11 mouse cellular contexts compared by ENCODE assay signal in genomic region chr6:42372001-42372400, GRCm38 (mm10). TPM values are rescaled to one million over a fixed set of nuclear protein-coding genes. Genes with fewer than 3 reads are reported as not detected.
A peak's percentile ranks its signal among the peaks of the same experiment; 100 is the strongest.
DNase-seq lines count a peak whose midpoint lies in the region; ATAC-seq lines count a peak whose summit lies in the region.
"Had no signal": no experiment of that assay in that cellular context is flagged by ENCODE, and none has a peak within 500 bp of the region (broad histone marks: within the 10 kb centered on the region; RNA-seq: fewer than 3 reads in every experiment).

No protein-coding gene starts in this region.

- peak overlapping the region; percentile 97 for H3K4me2 ChIP-seq in heart, embryonic 12.5 days
- no peak overlapping the region for H3K4me2 ChIP-seq in midbrain, embryonic 15.5 days
- no peak overlapping the region for H3K4me2 ChIP-seq in midbrain, embryonic 14.5 days (ENCODE audit: low read length)
- H3K4me2 ChIP-seq in intestine, embryonic 16.5 days (ENCODE audit: low read depth, low read length): peak overlapping the region; percentile 77
- H3K4me2 ChIP-seq in stomach, embryonic 14.5 days (replicated peaks; ENCODE audit: low read depth, low read length): peak overlapping the region; percentile 65

- no peaks in the 10 kb centered on the region for H3K36me3 ChIP-seq in heart, embryonic 12.5 days
- H3K36me3 ChIP-seq in midbrain, embryonic 15.5 days (replicated peaks): no peaks in the 10 kb centered on the region
- H3K36me3 ChIP-seq in midbrain, embryonic 14.5 days (ENCODE audit: control insufficient read depth, insufficient read depth, low read length): no peaks in the 10 kb centered on the region
- H3K36me3 ChIP-seq in intestine, embryonic 16.5 days (ENCODE audit: control insufficient read depth, insufficient read depth, low read length): no peaks in the 10 kb centered on the region
- no peaks in the 10 kb centered on the region for H3K36me3 ChIP-seq in stomach, embryonic 14.5 days (ENCODE audit: control insufficient read depth, insufficient read depth, low read length)

- 8% methylated on average over 3 of the region's 3 CpGs for WGBS in heart, embryonic 12.5 days
- WGBS in midbrain, embryonic 15.5 days: 6% methylated on average over 3 of the region's 3 CpGs
- 8% methylated on average over 3 of the region's 3 CpGs for WGBS in midbrain, embryonic 14.5 days
- 30% methylated on average over 3 of the region's 3 CpGs for WGBS in intestine, embryonic 16.5 days
- WGBS in stomach, embryonic 14.5 days: 13% methylated on average over 3 of the region's 3 CpGs

- H3K4me3 ChIP-seq in heart, embryonic 12.5 days: no peak overlapping the region
- H3K4me3 ChIP-seq in midbrain, embryonic 15.5 days: no peak overlapping the region
- H3K4me3 ChIP-seq in midbrain, embryonic 14.5 days (replicated peaks; ENCODE audit: low read depth, low read length): no peak overlapping the region
- peak overlapping the region; percentile 58 for H3K4me3 ChIP-seq in intestine, embryonic 16.5 days (ENCODE audit: low read length)
- peak overlapping the region; percentile 43; the same call in 1 of the 2 replicates for H3K4me3 ChIP-seq in stomach, embryonic 14.5 days (ENCODE audit: low read depth, low read length)

- H3K4me1 ChIP-seq in heart, embryonic 12.5 days (replicated peaks): peaks cover 66% of the 10 kb centered on the region
- H3K4me1 ChIP-seq in midbrain, embryonic 15.5 days: peaks cover 14% of the 10 kb centered on the region
- H3K4me1 ChIP-seq in midbrain, embryonic 14.5 days (ENCODE audit: control insufficient read depth, insufficient read depth, low read length): peaks cover 13% of the 10 kb centered on the region
- H3K4me1 ChIP-seq in intestine, embryonic 16.5 days (ENCODE audit: control insufficient read depth, insufficient read depth, low read length): peaks cover 20% of the 10 kb centered on the region
- H3K4me1 ChIP-seq in stomach, embryonic 14.5 days (ENCODE audit: control insufficient read depth, insufficient read depth, low read length): peaks cover 30% of the 10 kb centered on the region

- H3K9me3 ChIP-seq in heart, embryonic 12.5 days (replicated peaks): no peaks in the 10 kb centered on the region
- H3K9me3 ChIP-seq in midbrain, embryonic 15.5 days: no peaks in the 10 kb centered on the region
- no peaks in the 10 kb centered on the region for H3K9me3 ChIP-seq in midbrain, embryonic 14.5 days (ENCODE audit: control insufficient read depth, low read length)
- no peaks in the 10 kb centered on the region for H3K9me3 ChIP-seq in intestine, embryonic 16.5 days (ENCODE audit: control insufficient read depth, low read length)
- no peaks in the 10 kb centered on the region for H3K9me3 ChIP-seq in stomach, embryonic 14.5 days (ENCODE audit: control insufficient read depth, low read depth, low read length)

- ATAC-seq in heart, embryonic 12.5 days (ENCODE audit: insufficient number of reproducible peaks, low FRiP score): no peak
- ATAC-seq in midbrain, embryonic 15.5 days (replicated peaks): peak; percentile 8; the same call in 1 of the 2 replicates
- ATAC-seq in midbrain, embryonic 14.5 days (ENCODE audit: low FRiP score, low TSS enrichment): no peak
- ATAC-seq in intestine, embryonic 16.5 days: 0 out of 2 replicates have a peak, but pooled peaks have one; percentile 1
- ATAC-seq in stomach, embryonic 14.5 days (ENCODE audit: insufficient number of reproducible peaks, insufficient read depth, low FRiP score, low read depth): no peak

- DNase-seq in heart, adult 8-10 months (ENCODE audit: low spot score): no peak
- DNase-seq in midbrain, embryonic 14.5 days: no peak
- no peak for DNase-seq in gastrocnemius, postnatal 25 days
- DNase-seq in thymus, postnatal 14 days: no peak
- DNase-seq: gastrocnemius, postnatal 10 days; layer of hippocampus, postnatal 36 days had no signal

- H3K27me3 ChIP-seq in heart, embryonic 12.5 days (replicated peaks): no peaks in the 10 kb centered on the region
- H3K27me3 ChIP-seq in midbrain, embryonic 15.5 days (replicated peaks): 0 out of 2 replicates have a peak, but pooled peaks cover 7% of the 10 kb centered on the region
- 0 out of 2 replicates have a peak, but pooled peaks cover 5% of the 10 kb centered on the region for H3K27me3 ChIP-seq in midbrain, embryonic 14.5 days (ENCODE audit: control insufficient read depth, insufficient read depth, low read length)
- H3K27me3 ChIP-seq in intestine, embryonic 16.5 days (replicated peaks; ENCODE audit: control insufficient read depth, insufficient read depth, low read length): no peaks in the 10 kb centered on the region
- no peaks in the 10 kb centered on the region for H3K27me3 ChIP-seq in stomach, embryonic 14.5 days (ENCODE audit: control insufficient read depth, insufficient read depth, low read length)
- H3K27me3 ChIP-seq: CH12.LX had no signal

- no peak overlapping the region for H3K27ac ChIP-seq in heart, embryonic 12.5 days (ENCODE audit: poor library complexity, severe bottlenecking)
- no peak overlapping the region for H3K27ac ChIP-seq in midbrain, embryonic 15.5 days
- H3K27ac ChIP-seq in midbrain, embryonic 14.5 days (replicated peaks; ENCODE audit: low read depth, low read length): no peak overlapping the region
- H3K27ac ChIP-seq in intestine, embryonic 16.5 days (ENCODE audit: low read length): no peak overlapping the region
- H3K27ac ChIP-seq in stomach, embryonic 14.5 days (ENCODE audit: low read length): peak overlapping the region; percentile 39; the same call in 1 of the 2 replicates

- H3K9ac ChIP-seq in heart, embryonic 12.5 days: no peak overlapping the region; the same call in 1 of the 2 replicates
- no peak overlapping the region for H3K9ac ChIP-seq in midbrain, embryonic 15.5 days
- no peak overlapping the region for H3K9ac ChIP-seq in midbrain, embryonic 14.5 days (replicated peaks; ENCODE audit: low read length)
- peak overlapping the region; percentile 73; the same call in 1 of the 2 replicates for H3K9ac ChIP-seq in intestine, embryonic 16.5 days (ENCODE audit: low read depth, low read length)
- H3K9ac ChIP-seq in stomach, embryonic 14.5 days (replicated peaks; ENCODE audit: low read depth, low read length): peak overlapping the region; percentile 10; the same call in 1 of the 2 replicates

RNA-seq across cellular contexts. Expression of gene Epha1, which starts 1.1 kb away (rescaled TPM):
- 4.7 and 5.5 TPM in 2 replicates for polyA plus RNA-seq in heart, embryonic 12.5 days (2016; fragmentation: Nextera tagmentation; extraction: Ambion mirVana)
- under 1 TPM; 0.19 to 0.37 (median 0.27) TPM for total RNA-seq in heart, adult 8-10 months (2022)
- polyA plus RNA-seq in midbrain, embryonic 15.5 days (2015; fragmentation: Nextera tagmentation; extraction: Ambion mirVana): 0.37 and 0.43 TPM in 2 replicates
- 0.09 and 0.14 TPM in 2 replicates for polyA plus RNA-seq in midbrain, embryonic 14.5 days (2014; fragmentation: Nextera tagmentation; extraction: Ambion mirVana)
- polyA plus RNA-seq in intestine, embryonic 16.5 days (2015; fragmentation: Nextera tagmentation; extraction: Ambion mirVana): 10.0 and 11.3 TPM in 2 replicates
- polyA plus RNA-seq in stomach, embryonic 14.5 days (2014; fragmentation: Nextera tagmentation; extraction: Ambion mirVana): 4.0 and 5.3 TPM in 2 replicates
- under 1 TPM; 0.15 to 0.32 TPM for total RNA-seq in gastrocnemius, postnatal 25 days (2021)
- total RNA-seq: CH12.LX had no signal

RNA-seq across cellular contexts. Expression of gene Zyx, which starts 22.6 kb away (rescaled TPM):
- 213 and 219 TPM in 2 replicates for polyA plus RNA-seq in heart, embryonic 12.5 days (2016; fragmentation: Nextera tagmentation; extraction: Ambion mirVana)
- total RNA-seq in heart, adult 8-10 months (2022): 10 to 100 TPM; 39.3 to 47.4 (median 44.6) TPM
- polyA plus RNA-seq in midbrain, embryonic 15.5 days (2015; fragmentation: Nextera tagmentation; extraction: Ambion mirVana): 54.9 and 56.0 TPM in 2 replicates
- 42.1 and 55.7 TPM in 2 replicates for polyA plus RNA-seq in midbrain, embryonic 14.5 days (2014; fragmentation: Nextera tagmentation; extraction: Ambion mirVana)
- 83.5 and 86.5 TPM in 2 replicates for polyA plus RNA-seq in intestine, embryonic 16.5 days (2015; fragmentation: Nextera tagmentation; extraction: Ambion mirVana)
- polyA plus RNA-seq in stomach, embryonic 14.5 days (2014; fragmentation: Nextera tagmentation; extraction: Ambion mirVana): 112 and 117 TPM in 2 replicates
- total RNA-seq in gastrocnemius, postnatal 25 days (2021): 10 to 100 TPM; 28.8 to 32.3 TPM

RNA-seq across cellular contexts. Expression of gene Tas2r143, which starts 28.0 kb away (rescaled TPM):
- polyA plus RNA-seq in heart, embryonic 12.5 days (2016; fragmentation: Nextera tagmentation; extraction: Ambion mirVana): not detected in 2 replicates
- total RNA-seq in heart, adult 8-10 months (2022): not detected
- polyA plus RNA-seq in midbrain, embryonic 15.5 days (2015; fragmentation: Nextera tagmentation; extraction: Ambion mirVana): not detected in 2 replicates
- polyA plus RNA-seq in midbrain, embryonic 14.5 days (2014; fragmentation: Nextera tagmentation; extraction: Ambion mirVana): not detected in 2 replicates
- not detected in 2 replicates for polyA plus RNA-seq in intestine, embryonic 16.5 days (2015; fragmentation: Nextera tagmentation; extraction: Ambion mirVana)
- not detected in 2 replicates for polyA plus RNA-seq in stomach, embryonic 14.5 days (2014; fragmentation: Nextera tagmentation; extraction: Ambion mirVana)
- total RNA-seq in gastrocnemius, postnatal 25 days (2021): not detected
- total RNA-seq: CH12.LX; gastrocnemius, postnatal 10 days had no signal

RNA-seq across cellular contexts. Expression of gene Tas2r135, which starts 33.2 kb away (rescaled TPM):
- polyA plus RNA-seq in heart, embryonic 12.5 days (2016; fragmentation: Nextera tagmentation; extraction: Ambion mirVana): not detected in 2 replicates
- total RNA-seq in heart, adult 8-10 months (2022): under 1 TPM in 1 of 4 experiments, not detected in 3; 0.25 TPM
- polyA plus RNA-seq in midbrain, embryonic 15.5 days (2015; fragmentation: Nextera tagmentation; extraction: Ambion mirVana): not detected in 2 replicates
- not detected in 2 replicates for polyA plus RNA-seq in midbrain, embryonic 14.5 days (2014; fragmentation: Nextera tagmentation; extraction: Ambion mirVana)
- not detected in 2 replicates for polyA plus RNA-seq in intestine, embryonic 16.5 days (2015; fragmentation: Nextera tagmentation; extraction: Ambion mirVana)
- polyA plus RNA-seq in stomach, embryonic 14.5 days (2014; fragmentation: Nextera tagmentation; extraction: Ambion mirVana): not detected in 2 replicates
- total RNA-seq in gastrocnemius, postnatal 25 days (2021): not detected
- total RNA-seq: CH12.LX; gastrocnemius, postnatal 10 days; layer of hippocampus, postnatal 36 days had no signal

RNA-seq across cellular contexts. Expression of gene Fam131b, which starts 47.6 kb away (rescaled TPM):
- 0.37 and 0.52 TPM in 2 replicates for polyA plus RNA-seq in heart, embryonic 12.5 days (2016; fragmentation: Nextera tagmentation; extraction: Ambion mirVana)
- total RNA-seq in heart, adult 8-10 months (2022): under 1 TPM; 0.44 to 0.82 (median 0.51) TPM
- polyA plus RNA-seq in midbrain, embryonic 15.5 days (2015; fragmentation: Nextera tagmentation; extraction: Ambion mirVana): 7.4 and 8.0 TPM in 2 replicates
- polyA plus RNA-seq in midbrain, embryonic 14.5 days (2014; fragmentation: Nextera tagmentation; extraction: Ambion mirVana): 4.6 and 6.2 TPM in 2 replicates
- polyA plus RNA-seq in intestine, embryonic 16.5 days (2015; fragmentation: Nextera tagmentation; extraction: Ambion mirVana): 0.12 and 0.21 TPM in 2 replicates
- polyA plus RNA-seq in stomach, embryonic 14.5 days (2014; fragmentation: Nextera tagmentation; extraction: Ambion mirVana): 0.34 and 0.48 TPM in 2 replicates
- total RNA-seq in gastrocnemius, postnatal 25 days (2021): under 1 TPM; 0.41 to 0.54 TPM

Comparison
In these comparisons a context has a peak if more than half of its experiments do, and no peak if none do; other contexts are left out.
1. ATAC-seq: peak in midbrain, embryonic 15.5 days (single experiment) and intestine, embryonic 16.5 days (single experiment); none in heart, embryonic 12.5 days (single experiment), midbrain, embryonic 14.5 days (single experiment) and stomach, embryonic 14.5 days (single experiment).
2. H3K4me2 ChIP-seq: peak in heart, embryonic 12.5 days (single experiment), intestine, embryonic 16.5 days (single experiment) and stomach, embryonic 14.5 days (single experiment); none in midbrain, embryonic 15.5 days (single experiment) and midbrain, embryonic 14.5 days (single experiment).
3. H3K4me3 ChIP-seq: peak in intestine, embryonic 16.5 days (single experiment) and stomach, embryonic 14.5 days (single experiment); none in heart, embryonic 12.5 days (single experiment), midbrain, embryonic 15.5 days (single experiment) and midbrain, embryonic 14.5 days (single experiment).
4. H3K9ac ChIP-seq: peak in intestine, embryonic 16.5 days (single experiment) and stomach, embryonic 14.5 days (single experiment); none in heart, embryonic 12.5 days (single experiment), midbrain, embryonic 15.5 days (single experiment) and midbrain, embryonic 14.5 days (single experiment).